Mouse (Mus musculus): ENCODE results near the gene Alox5.

DNA sequence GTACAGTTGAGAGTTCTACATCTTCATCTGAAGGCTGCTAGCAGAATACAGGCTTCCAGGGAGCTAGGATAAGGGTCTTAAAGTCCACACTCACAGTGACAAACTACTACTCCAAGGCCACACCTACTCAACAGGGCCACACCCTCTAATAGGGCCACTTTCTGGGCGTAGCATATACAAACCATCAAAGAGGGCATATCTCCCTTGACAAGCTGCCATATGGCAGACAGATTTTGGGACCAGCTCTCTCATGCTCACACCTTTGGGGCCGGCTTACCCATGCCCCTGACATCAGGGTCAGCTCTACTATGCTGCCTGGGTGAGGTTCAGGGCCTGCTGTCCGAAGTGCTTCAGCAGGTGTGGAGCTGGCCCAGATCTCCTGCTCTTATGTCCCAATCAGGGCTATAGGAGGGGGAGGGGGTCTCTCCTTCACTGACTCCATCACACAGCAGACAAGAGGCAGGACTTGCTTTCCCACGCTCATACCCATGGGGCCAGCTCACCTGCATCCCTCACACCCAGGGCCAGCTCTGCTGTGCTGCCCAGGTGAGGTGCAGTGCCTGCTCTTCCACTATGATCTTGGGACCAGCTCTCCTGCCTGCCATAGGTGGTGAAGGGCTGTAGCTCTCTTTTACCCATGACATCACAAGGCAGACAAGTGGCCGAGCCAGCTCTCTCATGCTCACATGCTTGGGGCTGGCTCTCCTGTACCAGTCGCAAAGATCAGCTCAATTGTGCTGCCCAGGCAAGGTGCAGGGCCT is 90.6 kb downstream of the Alox5 start:
- TF ChIP-seq POLR2A (IDR thresholded peaks at IDR 0.05; ENCODE audit: borderline replicate concordance, insufficient read depth, low read length) (no peak), CTCF (IDR thresholded peaks at IDR 0.05; ENCODE audit: borderline replicate concordance, insufficient read depth, low read depth, low read length) (no peak)
